Mouse (Mus musculus) testis, postnatal 14 days (tissue): ENCODE results near the gene Tmem88.

Experiments used
- DNase-seq: peaks from one replicate; pipeline ENCODE4 v3.0.0; 2021; ENCODE audit warnings: low spot score

The Tmem88 gene

DNA sequence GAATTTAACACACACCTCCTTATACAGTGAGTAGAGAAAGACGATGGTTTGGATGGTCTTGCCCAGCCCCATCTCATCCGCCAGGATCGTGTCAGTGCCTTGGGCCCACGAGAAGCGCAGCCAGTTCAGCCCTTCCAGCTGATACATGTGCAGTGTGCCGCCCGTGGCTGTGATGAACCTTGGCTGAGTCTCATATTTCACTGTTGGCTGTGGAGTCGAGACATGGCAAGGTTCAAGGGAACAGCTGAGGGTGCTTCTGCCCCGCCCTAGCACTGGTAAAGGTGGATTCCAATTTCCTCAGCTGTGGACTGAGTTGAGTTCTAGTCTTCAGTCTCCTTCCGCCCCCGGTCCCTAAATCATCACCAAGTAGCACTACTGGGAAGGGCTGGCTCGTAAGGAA lies 40.3 kb downstream of the Tmem88 start:
- DNase-seq: no peak

DNA sequence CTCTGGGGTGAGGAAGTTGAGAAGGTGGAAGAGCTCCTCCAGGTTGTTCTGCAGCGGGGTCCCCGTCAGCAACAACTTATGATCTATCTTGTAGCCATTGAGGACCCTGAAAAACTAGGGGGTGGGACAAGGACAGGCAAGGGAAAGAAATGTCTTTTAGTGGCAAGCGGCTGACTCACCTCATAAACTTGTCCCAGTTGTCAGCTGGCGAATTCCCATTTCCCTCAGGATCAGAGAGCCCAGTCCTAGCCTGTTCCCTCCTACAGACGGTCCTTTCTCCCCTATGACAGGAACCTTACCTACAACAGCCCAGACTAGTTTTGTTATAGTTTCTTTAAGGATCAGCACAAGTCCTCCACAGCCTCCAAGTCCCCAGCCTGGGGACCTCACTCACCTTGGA lies 41.5 kb downstream of the Tmem88 start:
- DNase-seq: no peak
